Mouse (Mus musculus) adrenal gland, adult 10 weeks (tissue): ENCODE results near the gene Bmx. TPM values are rescaled to one million over a fixed set of nuclear protein-coding genes. Genes with fewer than 3 reads are reported as not detected.

Experiments
- polyA plus RNA-seq: library from polyadenylated mRNA; stranded (reverse); fragments of 350-450 nt; fragmentation: Illumina TruSeq; extraction: RNeasy Lipid Tissue Mini Kit (QIAGEN cat#74804); gene quantifications from one replicate; pipeline ENCODE4 v1.2.3, GENCODE M21; 2014; ENCODE audit warnings: low read depth, low replicate concordance

Gene Bmx
- polyA plus RNA-seq, result 1.5 TPM

GRCm38 (mm10) chrX:164258057-164258456 is at the start of gene Bmx:
Gene Bmx, minus strand, starts transcription at chrX:164258193.

GRCm38 (mm10) chrX:164269285-164269761 is 11.3 kb upstream of the Bmx start, which contains the start of gene Pir:
Gene Pir, plus strand, starts transcription at chrX:164269371.

Other genes with a start within 250 kb of the Bmx start
- 38.0 TPM for gene Car5b, start 230.2 kb downstream of the Bmx start, polyA plus RNA-seq
- gene Siah1b, start 181.7 kb downstream of the Bmx start, polyA plus RNA-seq, result 8.6 TPM
- not detected for gene Cltrn, start 169.4 kb downstream of the Bmx start, polyA plus RNA-seq
- 24.1 TPM for gene Ace2, start 118.9 kb downstream of the Bmx start, polyA plus RNA-seq
- gene Pir, start 11.2 kb upstream of the Bmx start, polyA plus RNA-seq, result 18.3 TPM
- gene Vegfd, start 115.2 kb upstream of the Bmx start, polyA plus RNA-seq, result 107 TPM
- 24.7 TPM for gene Piga, start 161.6 kb upstream of the Bmx start, polyA plus RNA-seq
- 2.2 TPM for gene Asb11, start 178.8 kb upstream of the Bmx start, polyA plus RNA-seq
- not detected for gene Asb9, start 248.1 kb upstream of the Bmx start, polyA plus RNA-seq